Mouse (Mus musculus): ENCODE results near the gene Enox1. TPM values are rescaled to one million over a fixed set of nuclear protein-coding genes. Genes with fewer than 3 reads are reported as not detected.

Enox1 gene
- polyA plus RNA-seq, 1 experiment from 2014 or later, result 9.7 TPM

DNA sequence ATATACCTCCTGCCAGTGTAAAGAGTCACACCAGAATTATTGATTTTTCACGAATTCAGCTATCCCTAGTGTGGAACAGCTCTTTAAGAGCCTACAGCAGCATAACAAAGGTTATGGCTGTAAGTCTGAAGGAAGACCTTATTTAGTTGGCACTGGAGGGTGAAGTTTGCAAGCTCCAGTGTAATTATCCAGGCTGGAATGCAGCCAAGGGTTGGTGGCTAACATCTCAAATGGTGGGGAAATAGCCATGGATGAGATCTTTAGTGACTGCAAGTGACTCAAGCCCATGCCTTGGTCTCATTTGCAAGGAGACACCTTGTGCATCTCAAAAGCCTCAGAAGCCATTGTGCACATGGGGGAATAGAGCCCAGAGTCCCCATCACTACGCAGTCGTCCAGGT lies 5.9 kb downstream of the Enox1 start:
- 86% methylated on average over 3 of the region's 3 CpGs for WGBS

DNA sequence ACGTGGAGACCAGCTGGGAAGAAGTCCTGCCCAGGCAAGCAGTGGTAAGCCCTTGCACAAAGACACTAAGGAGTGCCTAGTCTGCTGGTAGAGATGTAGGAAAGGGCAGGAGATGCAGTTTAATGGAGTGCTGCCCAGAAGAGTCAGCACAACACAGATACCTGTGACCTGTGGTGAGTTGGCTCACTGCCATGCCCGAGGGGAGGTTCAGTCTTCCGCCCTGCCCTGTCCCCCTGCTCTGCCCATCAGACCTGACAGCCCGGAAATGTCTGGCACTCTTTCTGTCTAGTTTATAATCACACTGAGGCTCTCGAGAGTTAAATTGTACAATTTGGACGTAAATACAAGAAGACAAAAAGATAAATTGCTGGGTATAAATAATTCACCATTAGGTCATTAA lies 7.8 kb downstream of the Enox1 start:
- Histone ChIP-seq H3K27me3 (ENCODE audit: low read depth, poor library complexity, severe bottlenecking) (no peaks in the 10 kb centered on the region), H3K4me3 (no peak overlapping the region), H3K27ac (replicated peaks) (no peak overlapping the region), H3K9me3 (replicated peaks) (0 out of 2 replicates have a peak, but pooled peaks cover 3% of the 10 kb centered on the region), H3K36me3 (no peaks in the 10 kb centered on the region), H3K4me1 (peaks cover 4% of the 10 kb centered on the region; the same call in 1 of the 2 replicates)
- DNase-seq (ENCODE audit: low spot score), result no peak
- WGBS, result 91% methylated on average over 6 of the region's 6 CpGs

More for the DNA sequence above, 5.9 kb downstream of the Enox1 start:
- no peak for DNase-seq (ENCODE audit: low spot score)
- H3K27me3 ChIP-seq (ENCODE audit: low read depth, poor library complexity, severe bottlenecking), result no peaks in the 10 kb centered on the region
- no peaks in the 10 kb centered on the region for H3K9me3 ChIP-seq (replicated peaks)
- H3K4me1 ChIP-seq, result peaks cover 15% of the 10 kb centered on the region
- no peak overlapping the region for H3K27ac ChIP-seq (replicated peaks)
- H3K36me3 ChIP-seq, result no peaks in the 10 kb centered on the region
- no peak overlapping the region for H3K4me3 ChIP-seq

DNA sequence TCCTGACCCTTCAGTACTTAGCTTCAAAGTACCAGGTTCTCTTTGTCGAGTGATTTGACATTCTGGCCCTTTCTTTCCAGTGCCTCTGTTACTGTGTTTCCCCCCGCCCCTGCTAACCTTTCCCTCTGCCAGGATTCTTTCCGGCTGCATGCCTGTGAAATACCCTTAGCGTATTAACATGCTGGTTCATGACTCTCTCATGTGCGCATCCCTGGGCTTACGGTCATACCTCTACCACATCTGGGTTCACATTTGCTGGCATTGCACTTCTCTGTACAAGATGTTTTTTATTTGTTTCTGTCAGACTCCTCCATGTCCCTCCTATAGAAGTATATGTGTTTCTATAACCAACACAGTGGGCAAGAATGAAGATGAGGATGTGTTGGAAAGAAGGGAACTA lies 11.6 kb downstream of the Enox1 start:
- Histone ChIP-seq H3K4me1 (no peaks in the 10 kb centered on the region), H3K36me3 (no peaks in the 10 kb centered on the region), H3K27ac (replicated peaks) (no peak overlapping the region), H3K9me3 (replicated peaks) (0 out of 2 replicates have a peak, but pooled peaks cover 3% of the 10 kb centered on the region), H3K27me3 (ENCODE audit: low read depth, poor library complexity, severe bottlenecking) (no peaks in the 10 kb centered on the region), H3K4me3 (no peak overlapping the region)
- no peak for DNase-seq (ENCODE audit: low spot score)
- 94% methylated on average over 6 of the region's 6 CpGs for WGBS

DNA sequence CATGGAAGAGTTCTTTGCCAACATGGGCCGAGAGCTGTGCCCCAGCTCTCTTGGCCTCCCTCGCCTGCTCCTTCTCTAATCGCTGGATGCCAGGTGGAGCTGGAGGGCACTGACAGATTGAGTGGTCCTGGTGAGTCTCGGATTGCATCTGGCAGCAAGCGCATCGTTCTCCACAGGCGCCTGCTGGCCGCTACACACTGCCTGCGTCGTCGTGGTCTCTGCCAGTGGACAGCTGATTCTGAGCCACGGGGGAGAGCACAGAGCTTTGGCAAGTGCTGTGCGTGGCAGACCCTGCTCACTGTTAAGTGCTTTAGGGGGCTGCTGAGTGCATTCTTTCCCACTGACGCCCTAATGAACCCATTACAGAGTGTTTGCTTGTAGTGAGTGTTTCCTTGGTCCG lies 17.9 kb downstream of the Enox1 start:
- no peaks in the 10 kb centered on the region for H3K4me1 ChIP-seq
- 87% methylated on average over 15 of the region's 15 CpGs for WGBS
- no peak overlapping the region for H3K27ac ChIP-seq (replicated peaks)
- no peaks in the 10 kb centered on the region for H3K36me3 ChIP-seq
- no peaks in the 10 kb centered on the region for H3K27me3 ChIP-seq (ENCODE audit: low read depth, poor library complexity, severe bottlenecking)
- no peak overlapping the region for H3K4me3 ChIP-seq
- no peak for DNase-seq (ENCODE audit: low spot score)
- H3K9me3 ChIP-seq (replicated peaks), result no peaks in the 10 kb centered on the region

DNA sequence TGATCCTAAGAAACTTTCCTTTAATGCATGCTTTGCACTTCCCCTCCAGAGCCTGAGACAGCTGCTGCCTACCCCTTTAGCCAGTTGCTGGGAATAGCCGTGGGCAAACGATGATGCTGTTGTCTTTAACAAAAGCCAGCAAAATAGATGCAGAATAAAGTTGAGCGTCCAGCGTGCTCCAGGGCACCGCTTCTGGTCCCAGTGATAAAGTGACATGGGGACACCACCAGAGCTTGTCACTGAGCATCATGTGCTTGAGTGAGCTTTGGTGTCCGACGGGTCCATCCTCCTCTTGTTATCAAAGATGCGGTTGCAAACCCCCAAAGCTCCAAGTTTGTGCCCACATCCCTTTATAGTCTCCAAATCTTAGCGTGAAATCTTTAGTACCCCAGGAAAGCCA lies 18.4 kb downstream of the Enox1 start:
- Histone ChIP-seq H3K36me3 (no peaks in the 10 kb centered on the region), H3K9me3 (replicated peaks) (no peaks in the 10 kb centered on the region), H3K4me3 (no peak overlapping the region), H3K4me1 (no peaks in the 10 kb centered on the region), H3K27me3 (ENCODE audit: low read depth, poor library complexity, severe bottlenecking) (no peaks in the 10 kb centered on the region), H3K27ac (replicated peaks) (no peak overlapping the region)
- no peak for DNase-seq (ENCODE audit: low spot score)
- WGBS, result 90% methylated on average over 9 of the region's 9 CpGs

DNA sequence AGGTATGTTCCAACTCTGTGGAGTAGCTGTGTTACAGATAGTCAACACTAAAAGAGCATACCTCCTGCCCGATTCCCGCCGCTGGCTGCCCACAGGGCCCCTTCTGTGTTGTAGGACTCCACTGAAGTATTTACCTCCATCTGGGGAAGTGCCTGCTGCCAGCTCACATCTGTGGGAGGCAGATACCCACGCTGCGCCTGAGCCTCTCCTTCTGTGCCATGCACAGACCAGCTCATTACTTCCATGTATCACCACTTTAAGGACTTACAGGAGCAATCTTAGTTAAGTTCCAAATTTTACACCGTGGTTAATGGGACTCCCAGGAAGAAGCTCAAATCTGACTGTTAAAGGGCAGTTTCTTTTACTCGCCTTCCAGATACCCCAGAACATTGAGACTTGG lies 23.7 kb downstream of the Enox1 start:
- no peak for DNase-seq (ENCODE audit: low spot score)

DNA sequence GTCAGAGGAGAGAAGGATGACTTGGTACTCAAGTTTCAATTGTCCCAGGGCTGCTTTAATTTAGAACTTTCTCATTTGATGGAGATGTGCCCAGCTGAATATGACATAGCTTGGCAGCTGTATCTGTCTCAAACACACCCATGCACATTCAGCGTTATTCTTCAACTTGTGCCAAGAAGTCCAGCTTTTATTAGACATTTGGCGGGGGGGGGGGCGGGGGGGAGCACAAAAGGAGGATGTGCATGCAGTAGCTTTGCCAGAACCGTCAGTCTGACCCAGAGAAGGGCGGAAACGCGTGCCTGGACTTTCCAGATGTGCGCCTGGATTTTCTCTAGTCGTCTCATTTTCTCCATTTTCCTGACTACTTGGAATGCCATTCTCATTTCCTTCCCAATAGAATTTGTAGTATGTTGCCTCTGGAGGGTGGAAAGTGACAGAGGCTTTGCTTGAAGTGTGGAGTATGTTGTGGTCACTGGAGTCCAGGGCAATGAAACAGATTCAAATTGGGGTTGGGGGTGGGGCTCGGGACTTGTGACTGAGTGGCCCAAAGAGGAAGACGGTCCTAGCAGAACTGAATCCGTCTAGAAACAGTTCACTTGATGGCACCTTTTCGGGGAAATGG lies 24.3 kb downstream of the Enox1 start:
- Histone ChIP-seq H3K36me3 (no peaks in the 10 kb centered on the region), H3K27me3 (ENCODE audit: low read depth, poor library complexity, severe bottlenecking) (no peaks in the 10 kb centered on the region), H3K9me3 (replicated peaks) (no peaks in the 10 kb centered on the region), H3K27ac (replicated peaks) (no peak overlapping the region), H3K4me3 (no peak overlapping the region), H3K4me1 (no peaks in the 10 kb centered on the region)
- 88% methylated on average over 13 of the region's 13 CpGs for WGBS
- no peak for DNase-seq (ENCODE audit: low spot score)

More for the DNA sequence above, 23.7 kb downstream of the Enox1 start:
- Histone ChIP-seq H3K36me3 (no peaks in the 10 kb centered on the region), H3K27ac (replicated peaks) (no peak overlapping the region), H3K4me1 (no peaks in the 10 kb centered on the region), H3K27me3 (ENCODE audit: low read depth, poor library complexity, severe bottlenecking) (no peaks in the 10 kb centered on the region), H3K9me3 (replicated peaks) (no peaks in the 10 kb centered on the region), H3K4me3 (no peak overlapping the region)
- 91% methylated on average over 7 of the region's 7 CpGs for WGBS

DNA sequence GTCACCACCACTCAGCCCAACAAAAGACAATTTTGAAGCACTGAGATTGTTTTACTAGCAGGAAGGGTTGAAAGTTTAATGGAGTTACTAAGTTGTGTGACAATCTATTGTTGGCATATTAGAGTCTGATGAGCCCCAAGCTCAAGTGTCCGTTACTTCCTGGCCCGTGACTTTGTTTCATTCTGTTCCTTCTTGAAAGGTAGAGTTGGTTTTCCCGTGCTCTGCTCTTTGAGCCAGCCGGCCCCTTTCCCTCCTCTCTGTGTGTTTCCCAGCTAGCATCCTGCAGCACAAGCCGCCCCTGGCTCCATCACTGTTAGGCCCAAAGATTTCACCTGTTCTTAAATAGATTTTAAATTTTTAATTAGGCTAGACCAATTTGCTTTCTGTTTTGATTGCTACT lies 26.9 kb downstream of the Enox1 start:
- H3K36me3 ChIP-seq, result no peaks in the 10 kb centered on the region
- no peak overlapping the region for H3K27ac ChIP-seq (replicated peaks)
- H3K27me3 ChIP-seq (ENCODE audit: low read depth, poor library complexity, severe bottlenecking), result no peaks in the 10 kb centered on the region
- WGBS, result 93% methylated on average over 5 of the region's 5 CpGs
- DNase-seq (ENCODE audit: low spot score), result no peak
- H3K9me3 ChIP-seq (replicated peaks), result no peaks in the 10 kb centered on the region
- no peak overlapping the region for H3K4me3 ChIP-seq
- H3K4me1 ChIP-seq, result no peaks in the 10 kb centered on the region

DNA sequence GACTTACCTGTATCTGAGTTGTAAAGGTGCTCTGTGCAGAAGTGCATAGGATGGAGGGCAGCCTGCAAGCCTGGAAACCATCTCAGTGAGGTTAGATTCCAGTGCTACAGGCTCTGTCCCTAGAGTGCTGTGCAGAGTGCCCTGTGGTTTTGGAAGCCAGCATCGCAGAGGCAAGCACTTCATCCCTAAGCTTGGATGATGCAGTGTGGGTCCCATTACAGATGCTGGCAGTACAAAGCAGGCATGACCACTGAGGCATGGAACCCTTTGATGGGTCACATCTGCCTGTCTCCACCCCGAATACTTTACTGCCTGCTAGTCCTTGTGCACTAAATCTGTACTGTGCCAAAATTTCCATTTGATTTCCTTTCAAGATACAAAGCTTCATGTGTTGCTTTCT lies 33.6 kb downstream of the Enox1 start:
- DNase-seq (ENCODE audit: low spot score), result no peak
- Histone ChIP-seq H3K4me3 (no peak overlapping the region), H3K9me3 (replicated peaks) (no peaks in the 10 kb centered on the region), H3K4me1 (peaks cover 2% of the 10 kb centered on the region; the same call in 1 of the 2 replicates), H3K27ac (replicated peaks) (no peak overlapping the region), H3K27me3 (ENCODE audit: low read depth, poor library complexity, severe bottlenecking) (no peaks in the 10 kb centered on the region), H3K36me3 (no peaks in the 10 kb centered on the region)
- WGBS, result 77% methylated on average over 2 of the region's 2 CpGs

DNA sequence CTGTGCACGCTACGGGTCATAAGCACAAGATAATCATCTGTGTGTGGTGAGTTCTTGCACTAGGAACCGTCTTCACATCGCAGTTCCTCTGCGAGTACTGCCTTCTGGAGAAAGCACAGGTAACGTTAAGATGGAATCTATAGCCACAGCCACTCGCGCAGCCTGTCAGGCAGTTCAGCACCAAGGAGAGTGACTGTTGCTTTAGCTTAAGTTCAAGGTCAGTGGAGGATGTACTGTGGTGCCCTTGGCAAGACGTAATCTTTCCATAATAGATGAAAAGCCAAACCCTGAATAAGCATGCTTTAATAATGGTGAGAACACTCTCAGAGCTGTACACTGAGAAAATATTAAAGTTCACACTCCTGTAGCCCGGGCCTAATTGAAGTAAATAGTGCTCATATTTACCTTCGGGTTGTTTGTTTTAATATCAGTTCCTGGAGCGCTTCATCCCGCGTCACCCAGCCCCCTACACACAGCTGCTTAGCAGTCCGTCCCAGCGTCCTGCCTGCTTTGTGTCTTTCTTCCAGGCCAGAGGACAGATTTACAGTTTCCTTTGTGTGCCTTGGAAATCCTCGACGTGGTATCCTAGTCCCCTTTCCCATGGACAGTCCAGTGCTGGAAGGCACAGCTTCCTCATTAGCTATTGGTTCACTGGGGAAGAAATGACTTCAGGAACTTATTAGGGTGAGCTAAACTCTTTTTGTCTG lies 38.9 kb downstream of the Enox1 start:
- 62% methylated on average over 18 of the region's 18 CpGs for WGBS
- Histone ChIP-seq H3K27ac (replicated peaks) (no peak overlapping the region; the same call in 1 of the 2 replicates), H3K4me3 (no peak overlapping the region), H3K27me3 (ENCODE audit: low read depth, poor library complexity, severe bottlenecking) (no peaks in the 10 kb centered on the region), H3K9me3 (replicated peaks) (no peaks in the 10 kb centered on the region), H3K4me1 (peaks cover 9% of the 10 kb centered on the region; the same call in 1 of the 2 replicates), H3K36me3 (no peaks in the 10 kb centered on the region)
- DNase-seq (ENCODE audit: low spot score), result no peak

DNA sequence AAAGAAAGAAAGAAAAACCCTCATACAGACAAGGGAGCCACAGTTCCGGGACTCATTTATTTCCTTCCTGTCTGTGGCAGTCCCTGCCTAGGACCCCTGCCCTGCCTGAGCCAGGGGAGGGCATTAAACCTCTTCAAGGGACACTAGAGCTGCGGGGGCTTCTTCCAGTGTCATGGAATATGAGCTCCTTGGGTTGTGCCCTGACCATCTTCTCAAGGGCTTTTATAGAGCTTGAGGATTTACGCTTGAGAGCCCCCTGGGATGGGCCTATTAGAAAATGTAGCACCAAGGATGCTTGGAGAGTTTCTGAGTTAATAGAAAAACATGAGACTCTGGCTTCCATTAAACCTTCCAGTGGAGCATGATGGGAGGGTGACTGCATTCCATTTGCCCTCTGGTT lies 39.7 kb downstream of the Enox1 start:
- Histone ChIP-seq H3K4me3 (no peak overlapping the region), H3K27me3 (ENCODE audit: low read depth, poor library complexity, severe bottlenecking) (no peaks in the 10 kb centered on the region), H3K4me1 (peaks cover 9% of the 10 kb centered on the region; the same call in 1 of the 2 replicates), H3K9me3 (replicated peaks) (no peaks in the 10 kb centered on the region), H3K27ac (replicated peaks) (no peak overlapping the region; the same call in 1 of the 2 replicates), H3K36me3 (no peaks in the 10 kb centered on the region)
- DNase-seq (ENCODE audit: low spot score), result no peak
- 70% methylated on average over 3 of the region's 3 CpGs for WGBS

DNA sequence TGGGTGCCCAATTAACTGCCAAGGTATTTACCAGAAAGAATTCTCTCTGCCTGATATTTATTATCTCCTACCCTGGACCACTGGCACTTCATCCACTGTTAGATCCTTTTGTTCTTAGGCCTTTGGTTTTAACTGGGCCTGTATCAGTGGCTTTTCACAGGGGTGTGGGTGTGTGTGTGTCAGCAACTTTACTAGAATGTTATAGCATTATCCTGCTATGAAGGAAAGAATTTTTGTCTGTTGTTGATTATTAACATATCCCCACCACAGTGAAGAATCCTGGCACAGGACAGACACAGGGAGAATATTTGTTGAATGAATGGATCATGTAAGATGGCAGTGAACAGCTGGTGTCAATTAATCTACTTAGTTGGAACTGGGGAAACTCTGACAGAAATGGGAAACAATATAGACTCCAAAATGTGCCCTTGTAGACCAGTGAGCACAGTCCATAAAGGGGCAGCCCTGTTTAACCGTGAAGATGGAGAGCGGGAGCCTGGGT lies 40.9 kb downstream of the Enox1 start:
- WGBS, result 93% methylated on average over 2 of the region's 2 CpGs
- Histone ChIP-seq H3K27me3 (ENCODE audit: low read depth, poor library complexity, severe bottlenecking) (no peaks in the 10 kb centered on the region), H3K27ac (replicated peaks) (no peak overlapping the region), H3K9me3 (replicated peaks) (no peaks in the 10 kb centered on the region), H3K4me3 (no peak overlapping the region), H3K4me1 (peaks cover 9% of the 10 kb centered on the region; the same call in 1 of the 2 replicates), H3K36me3 (no peaks in the 10 kb centered on the region)
- no peak for DNase-seq (ENCODE audit: low spot score)

DNA sequence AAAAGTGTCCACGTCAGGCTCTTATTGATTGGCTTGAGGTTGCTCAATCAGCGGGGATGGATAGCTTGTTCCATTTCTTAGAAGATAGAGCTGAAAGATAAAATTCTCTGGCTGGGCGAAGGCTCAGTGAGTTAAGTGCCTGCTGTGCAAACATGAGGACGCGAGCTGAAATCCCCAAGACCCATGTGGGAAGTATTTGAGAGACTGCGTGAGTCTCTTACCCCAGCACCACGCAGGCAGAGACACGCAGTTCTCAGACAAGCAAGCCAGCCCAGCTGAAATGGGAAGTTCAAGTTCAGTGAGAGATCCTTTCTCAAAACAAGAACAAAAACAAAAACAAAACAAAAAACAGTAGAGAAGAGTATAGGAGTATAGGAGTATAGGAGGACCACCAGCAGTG lies 54.3 kb downstream of the Enox1 start:
- H3K36me3 ChIP-seq, result no peaks in the 10 kb centered on the region
- no peak for DNase-seq (ENCODE audit: low spot score)
- H3K27me3 ChIP-seq (ENCODE audit: low read depth, poor library complexity, severe bottlenecking), result no peaks in the 10 kb centered on the region
- no peaks in the 10 kb centered on the region for H3K9me3 ChIP-seq (replicated peaks)
- 93% methylated on average over 8 of the region's 8 CpGs for WGBS
- no peaks in the 10 kb centered on the region for H3K4me1 ChIP-seq
- H3K27ac ChIP-seq (replicated peaks), result no peak overlapping the region
- H3K4me3 ChIP-seq, result no peak overlapping the region

Measured in midbrain, embryonic 10.5 days (tissue).